Mouse (Mus musculus) heart, adult 2 months (tissue): ENCODE measurements at regions not wholly inside any gene's neighbourhood (a gene's known extent, or its start where the extent isn't known, plus 50 kb on each side); places are given as distances from the start of the nearest gene placed in this dataset.

Source experiments
- CTCF ChIP-seq: fragments of 200-600 bp; IDR thresholded peaks from 2 replicates; pipeline ENCODE4 v1.8.1; 2022; ENCODE audit warnings: antibody characterized with exemption, mild to moderate bottlenecking, moderate library complexity
- EP300 ChIP-seq: fragments of 200-500 bp; IDR thresholded peaks from 2 replicates; pipeline ENCODE4 v1.6.1; 2011; ENCODE audit warnings: low read depth, low read length, control low read depth; ENCODE audit not compliant: insufficient read depth
- POLR2A ChIP-seq: fragments of 200-500 bp; IDR thresholded peaks from 2 replicates; pipeline ENCODE4 v1.6.1; 2011; ENCODE audit warnings: mild to moderate bottlenecking, low read depth, low read length, control low read depth; ENCODE audit not compliant: insufficient read depth

DNA sequence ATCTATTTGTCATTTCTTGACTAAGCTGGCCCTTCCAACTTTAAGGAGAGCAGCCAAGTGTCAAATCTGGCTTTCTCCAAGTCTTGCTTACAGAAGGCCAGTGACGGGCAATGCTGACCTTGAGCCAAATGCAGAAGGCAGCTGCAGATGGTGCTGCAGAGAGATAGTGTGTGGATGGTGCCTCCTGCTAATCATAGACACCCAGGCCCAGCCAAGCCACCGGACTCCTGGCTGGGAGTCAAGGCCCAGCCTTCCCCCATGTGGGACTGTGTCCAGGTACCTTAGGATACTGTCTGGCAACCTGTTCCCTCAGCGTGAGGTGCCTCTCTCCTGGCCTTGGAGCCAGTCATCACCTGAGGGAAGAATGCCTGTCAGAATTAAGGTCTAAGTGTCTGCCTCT is 319.3 kb downstream of the En1 start:
- TF ChIP-seq EP300 (no peak), CTCF (no peak), POLR2A (no peak)
